Mouse (Mus musculus) embryonic fibroblast, embryonic 13.5 days (primary cell): ENCODE results near the gene S1pr1.

Experiments
- CTCF ChIP-seq: IDR thresholded peaks from 2 replicates; pipeline ENCODE4 v1.5.1; 2011; ENCODE audit warnings: mild to moderate bottlenecking, control low read depth, low read length, moderate library complexity, borderline replicate concordance; ENCODE audit not compliant: insufficient read depth
- POLR2A ChIP-seq: IDR thresholded peaks from 2 replicates; pipeline ENCODE4 v1.6.1; 2011; ENCODE audit warnings: low read depth, mild to moderate bottlenecking, control low read depth, low read length, moderate library complexity

- TF ChIP-seq CTCF (no peak), POLR2A (no peak)
Observed at GRCm38 (mm10) chr3:115673663-115674157, 41.2 kb downstream of the S1pr1 start.
